ENCODE assay signal across 25 mouse cellular contexts in genomic region chr11:119600286-119600685, GRCm38 (mm10). TPM values are rescaled to one million over a fixed set of nuclear protein-coding genes. Genes with fewer than 3 reads are reported as not detected.
A peak's percentile ranks its signal among the peaks of the same experiment; 100 is the strongest.
DNase-seq lines count a peak whose midpoint lies in the region; ATAC-seq and TF ChIP-seq lines count a peak whose summit lies in the region.
"Had no signal": no experiment of that assay in that cellular context is flagged by ENCODE, and none has a peak within 500 bp of the region (broad histone marks: within the 10 kb centered on the region; RNA-seq: fewer than 3 reads in every experiment).

No protein-coding gene starts in this region.

- ATAC-seq in CD4-positive, CD25-positive, alpha-beta regulatory T cell, adult 4 months = no peak
- peak; percentile 35 for ATAC-seq in megakaryocyte progenitor cell, adult 5-6 weeks (replicated peaks; ENCODE audit: poor library complexity)
- ATAC-seq: activated CD4-positive, CD25-positive, alpha-beta regulatory T cell, adult 4 months; midbrain, embryonic 16.5 days had no signal

- no peak overlapping the region for H3K27ac ChIP-seq in layer of hippocampus, adult 2 months
- H3K27ac ChIP-seq: embryonic facial prominence, embryonic 15.5 days; forebrain, embryonic 10.5 days; heart, embryonic 15.5 days; liver, embryonic 13.5 days had no signal

- H3K4me3 ChIP-seq in layer of hippocampus, adult 2 months = no peak overlapping the region
- H3K4me3 ChIP-seq: embryonic facial prominence, embryonic 15.5 days; forebrain, embryonic 10.5 days; heart, embryonic 15.5 days; liver, embryonic 13.5 days had no signal

- peak; percentile 32 for DNase-seq in CD4-positive, CD25-positive, alpha-beta regulatory T cell, adult 2 months (ENCODE audit: low read depth, low spot score)
- no peak for DNase-seq in layer of hippocampus, adult 2 months (ENCODE audit: low spot score in 2 of 2)
- DNase-seq in layer of hippocampus, postnatal 36 days = no peak
- DNase-seq in ES-CJ7 (ENCODE audit: low read depth, low spot score) = peak; percentile 52
- DNase-seq in right cerebral cortex, adult 18-20 months = no peak
- no peak for DNase-seq in urinary bladder, postnatal 14 days (ENCODE audit: low spot score)
- DNase-seq: adrenal gland, postnatal 25 days; cerebellum, adult 18-20 months; cerebellum, postnatal 36 days; gastrocnemius, postnatal 10 days; heart, adult 18-20 months; kidney, postnatal 4 days; liver, embryonic 13.5 days; lung, postnatal 14 days; retina, postnatal 1 day; right cerebral cortex, postnatal 4 days; thymus, postnatal 14 days had no signal

- peak; percentile 38; the same call in 1 of the 2 replicates for TF ChIP-seq CTCF in layer of hippocampus, adult 2 months (conservative IDR thresholded peaks at IDR 0.05)

RNA-seq across cellular contexts. Expression of gene Rptor, which starts 2.4 kb away (rescaled TPM):
- 10 to 100 TPM in 1 of 2 experiments, 1 to 10 TPM in 1; 8.7 to 12.2 TPM for polyA plus RNA-seq in CD4-positive, CD25-positive, alpha-beta regulatory T cell, adult 4 months (2017; shearing (Covaris generic))
- 10 to 100 TPM; 62.3 to 66.1 TPM for total RNA-seq in layer of hippocampus, adult 2 months (2021)
- 10 to 100 TPM; 63.9 to 65.0 TPM for total RNA-seq in layer of hippocampus, postnatal 36 days (2021)
- total RNA-seq in megakaryocyte progenitor cell, adult 5-6 weeks (2015) = 14.0 and 16.1 TPM in 2 replicates
- total RNA-seq in megakaryocyte progenitor cell, adult 5-6 weeks (2017) = 13.2 and 17.8 TPM in 2 replicates

RNA-seq across cellular contexts. Expression of gene Nptx1, which starts 52.7 kb away (rescaled TPM):
- polyA plus RNA-seq in CD4-positive, CD25-positive, alpha-beta regulatory T cell, adult 4 months (2017; shearing (Covaris generic)) = not detected
- 100 to 1,000 TPM; 475 to 499 TPM for total RNA-seq in layer of hippocampus, adult 2 months (2021)
- total RNA-seq in layer of hippocampus, postnatal 36 days (2021) = 100 to 1,000 TPM; 452 to 470 TPM
- total RNA-seq in megakaryocyte progenitor cell, adult 5-6 weeks (2015) = not detected in 2 replicates
- not detected in 2 replicates for total RNA-seq in megakaryocyte progenitor cell, adult 5-6 weeks (2017)
- total RNA-seq: megakaryocyte-erythroid progenitor cell, adult 5-6 weeks had no signal
- polyA plus RNA-seq: activated CD4-positive, CD25-positive, alpha-beta regulatory T cell, adult 4 months had no signal

Comparison
In these comparisons a context has a peak if more than half of its experiments do, and no peak if none do; other contexts are left out.
1. DNase-seq: peak in CD4-positive, CD25-positive, alpha-beta regulatory T cell, adult 2 months (single experiment) and ES-CJ7 (single experiment); none in layer of hippocampus, adult 2 months (0 of 2), layer of hippocampus, postnatal 36 days (0 of 2), right cerebral cortex, adult 18-20 months (single experiment) and urinary bladder, postnatal 14 days (single experiment).
2. RNA of gene Nptx1, which starts 52.7 kb away (total RNA-seq): 475 to 499 TPM in layer of hippocampus, adult 2 months and 452 to 470 TPM in layer of hippocampus, postnatal 36 days; not detected in megakaryocyte progenitor cell, adult 5-6 weeks; every median in the first group is over 100 times any median in the second.